Mouse (Mus musculus) frontal cortex, postnatal 10 days (tissue): ENCODE results near the gene Tdrkh.

Source experiments
- DNase-seq, 2 experiments: peaks; one replicate each; pipeline ENCODE4 v3.0.0; 2022; ENCODE audit warnings: low spot score in 2 of 2, mixed read lengths in 1 of 2

The Tdrkh gene

DNA sequence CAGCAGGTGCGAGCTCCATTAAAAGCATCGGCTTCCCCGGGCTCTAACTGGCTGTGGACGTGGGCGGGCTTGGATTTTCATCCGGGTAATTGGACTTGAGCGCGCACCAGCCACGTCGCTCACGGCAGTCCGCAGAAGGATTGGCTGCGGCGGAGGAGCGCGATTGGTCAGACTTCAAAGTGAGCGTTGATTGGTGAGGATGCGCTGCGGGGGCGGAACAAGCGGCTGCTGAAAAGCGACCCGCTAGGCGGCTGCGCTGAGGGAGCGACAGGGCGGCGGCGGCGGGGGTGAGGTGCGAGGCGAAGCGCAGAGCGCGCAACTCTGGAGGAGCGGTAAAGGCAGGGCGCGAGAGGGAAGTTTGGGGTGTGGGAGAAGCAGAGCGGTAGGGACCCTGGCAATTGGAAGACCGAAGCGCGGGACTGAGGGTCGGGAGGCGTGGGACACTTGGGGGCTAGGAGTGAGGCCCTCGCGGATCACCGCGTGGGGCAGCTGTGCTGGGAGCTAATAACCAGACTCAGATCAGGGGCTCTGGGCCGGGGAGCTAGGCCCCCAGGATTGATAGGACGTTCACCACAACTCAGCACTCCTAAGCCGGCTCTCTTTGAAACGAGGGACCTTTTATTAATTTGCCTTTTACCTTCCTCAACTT is at the start of gene Tdrkh:
Tdrkh (plus strand) TSS at position 243 of the 649 bp plus-strand sequence.
- peak; percentile 97 to 98 for DNase-seq

DNA sequence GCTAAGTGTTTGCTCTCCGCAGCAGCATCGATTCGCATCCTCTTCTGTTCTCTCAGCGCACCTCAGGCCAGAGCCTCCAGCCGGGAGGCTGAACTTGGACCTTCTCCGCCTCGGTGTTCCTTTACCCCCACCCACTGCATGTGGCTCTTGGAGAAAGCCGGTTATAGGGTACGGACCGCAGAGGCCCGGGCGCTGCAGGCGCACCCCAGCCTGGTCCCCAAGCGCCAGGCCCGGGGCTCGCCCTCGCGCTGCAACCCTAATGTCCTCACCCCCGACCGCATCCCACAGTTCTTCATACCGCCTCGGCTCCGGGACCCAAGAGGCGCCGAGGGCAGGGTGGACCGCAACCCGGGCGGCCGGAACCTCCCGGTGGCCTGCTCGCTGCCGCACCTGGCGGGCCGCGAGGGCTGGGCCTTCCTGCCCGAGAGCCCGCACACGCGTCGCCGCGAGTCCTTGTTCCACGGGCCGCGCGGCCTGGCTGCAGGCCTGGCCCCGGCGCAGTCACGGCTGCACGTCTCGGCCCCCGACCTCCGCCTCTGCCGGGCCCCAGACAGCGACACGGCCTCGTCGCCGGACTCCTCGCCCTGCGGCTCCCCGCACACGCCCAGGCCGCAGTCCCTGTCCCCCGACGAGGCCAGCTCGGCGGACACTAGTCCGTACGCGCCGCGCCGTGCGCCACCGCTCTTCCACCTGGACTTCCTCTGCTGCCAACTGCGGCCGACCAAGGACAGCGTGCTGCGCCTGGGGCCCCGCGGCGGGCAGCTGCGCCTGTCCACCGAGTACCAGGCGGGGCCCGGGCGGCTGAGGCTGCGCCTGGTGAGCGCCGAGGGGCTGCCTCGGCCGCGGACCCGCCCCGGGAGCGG is 49.6 kb upstream of the Tdrkh start:
- DNase-seq = peak in 1 of 2 experiments; percentile 36

DNA sequence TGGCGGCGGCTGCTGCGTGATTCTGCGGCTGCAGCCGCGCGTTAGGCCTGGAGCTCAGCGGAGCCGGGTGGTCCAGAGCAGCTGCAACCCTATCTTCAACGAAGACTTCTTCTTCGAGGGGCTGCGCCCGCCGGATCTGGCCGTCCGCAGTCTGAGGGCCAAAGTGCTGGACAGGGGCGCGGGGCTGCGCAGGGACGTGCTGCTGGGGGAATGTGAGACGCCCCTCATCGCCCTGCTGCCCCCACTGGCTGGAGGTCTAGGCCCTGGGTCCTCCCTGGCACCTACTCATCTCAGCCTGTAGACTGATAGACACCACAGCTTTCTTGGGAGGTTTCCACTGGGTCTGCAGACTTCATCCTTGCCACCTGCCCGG is 48.9 kb upstream of the Tdrkh start:
- peak in 1 of 2 experiments; percentile 15 for DNase-seq

DNA sequence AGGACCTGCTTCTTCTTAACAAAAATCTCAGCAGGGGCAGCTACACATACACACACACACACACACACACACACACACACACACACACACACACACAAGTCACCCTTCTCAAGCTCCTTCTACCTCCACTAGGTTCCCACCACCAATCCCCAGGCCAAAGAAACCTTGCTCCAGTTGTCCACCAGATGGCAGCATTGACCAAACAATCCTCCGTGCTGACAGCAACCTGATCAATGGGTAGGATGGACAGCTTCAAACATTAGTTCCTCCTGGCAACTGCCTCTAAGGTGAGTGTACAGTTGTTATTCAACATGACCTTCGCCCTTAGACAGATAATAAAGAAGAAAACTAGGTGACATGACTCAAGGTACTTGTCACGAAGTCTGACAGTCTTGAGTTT is 46.3 kb upstream of the Tdrkh start:
- peak; percentile 36 to 77 for DNase-seq

DNA sequence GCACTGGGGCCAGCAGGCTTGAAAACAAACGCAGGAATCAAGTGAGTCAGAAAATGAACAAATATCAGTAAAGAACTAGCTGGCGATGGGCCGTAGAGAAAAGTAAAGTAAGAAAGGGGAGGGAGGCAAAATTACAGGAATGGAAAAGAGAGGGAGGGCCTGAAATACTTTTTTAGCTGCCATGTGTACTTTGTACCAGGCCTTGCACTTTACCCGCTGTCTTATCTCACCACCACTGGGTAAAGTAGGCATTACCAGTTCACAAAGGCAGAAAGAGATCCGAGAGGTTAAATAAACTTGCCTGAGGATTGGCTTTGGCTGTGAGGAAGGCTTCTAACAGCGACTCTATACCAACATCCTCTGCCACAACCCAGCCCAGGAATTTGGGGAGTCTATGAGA is 45.6 kb upstream of the Tdrkh start:
- DNase-seq = no peak

DNA sequence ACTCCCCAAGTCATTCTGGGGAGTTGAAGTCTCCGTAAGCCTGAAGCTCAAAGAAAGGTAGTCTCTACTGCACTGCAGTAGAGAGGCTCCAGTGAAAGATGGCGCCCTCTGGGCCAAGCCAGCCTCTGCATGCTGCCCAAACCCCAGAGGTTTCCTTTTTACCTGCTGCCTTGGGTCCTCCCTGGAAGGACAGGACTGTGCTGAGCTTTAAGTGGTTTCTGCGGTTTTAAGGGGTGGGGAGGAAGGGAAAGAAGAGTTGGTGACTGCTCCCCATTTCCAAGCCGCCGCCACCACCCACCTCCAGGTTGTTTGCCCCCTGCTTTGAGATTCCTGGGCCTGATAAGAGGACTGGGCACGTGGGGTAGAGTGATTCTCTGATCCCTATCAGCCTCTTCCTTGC is 44.4 kb upstream of the Tdrkh start:
- no peak for DNase-seq

DNA sequence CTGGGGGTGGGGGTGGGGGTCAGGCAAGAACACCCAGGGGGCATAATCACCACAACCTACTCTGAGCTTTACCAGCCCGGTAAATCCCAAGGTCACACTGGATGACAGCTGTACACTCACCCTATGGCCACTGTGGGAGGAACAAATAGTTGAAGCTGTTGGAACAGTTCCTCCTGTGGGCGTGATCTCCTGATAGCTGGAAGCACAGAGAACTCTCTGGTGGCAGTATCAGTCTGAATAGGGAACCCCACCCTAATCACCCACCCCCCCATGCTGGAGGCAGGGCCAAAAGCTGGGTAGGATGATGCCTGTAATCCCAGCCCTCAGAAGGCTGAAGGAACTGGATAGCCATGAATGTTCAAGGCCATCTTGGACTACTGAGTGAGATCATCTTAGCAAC is 43.4 kb upstream of the Tdrkh start:
- DNase-seq = no peak

DNA sequence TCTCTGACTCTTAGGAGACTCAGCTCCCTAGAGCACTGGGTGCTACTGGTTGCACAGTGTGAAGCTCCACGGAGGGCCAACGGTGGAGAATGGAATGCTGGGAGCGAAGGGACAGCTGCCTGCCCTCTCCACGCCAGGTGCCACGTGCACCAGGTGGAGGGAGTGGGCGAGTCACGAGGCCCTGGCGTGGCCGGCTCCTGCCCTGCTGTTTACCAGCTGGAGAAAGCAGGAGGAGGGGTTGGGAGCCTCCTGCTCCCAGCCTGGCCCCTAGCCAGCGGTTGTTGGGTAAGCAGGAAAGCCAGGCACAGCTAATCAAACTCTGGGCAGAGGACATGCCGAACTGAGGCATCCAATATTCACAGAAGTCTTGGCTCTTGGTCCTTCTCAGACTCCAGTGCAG is 41.4 kb upstream of the Tdrkh start:
- DNase-seq = peak; percentile 30 to 52

DNA sequence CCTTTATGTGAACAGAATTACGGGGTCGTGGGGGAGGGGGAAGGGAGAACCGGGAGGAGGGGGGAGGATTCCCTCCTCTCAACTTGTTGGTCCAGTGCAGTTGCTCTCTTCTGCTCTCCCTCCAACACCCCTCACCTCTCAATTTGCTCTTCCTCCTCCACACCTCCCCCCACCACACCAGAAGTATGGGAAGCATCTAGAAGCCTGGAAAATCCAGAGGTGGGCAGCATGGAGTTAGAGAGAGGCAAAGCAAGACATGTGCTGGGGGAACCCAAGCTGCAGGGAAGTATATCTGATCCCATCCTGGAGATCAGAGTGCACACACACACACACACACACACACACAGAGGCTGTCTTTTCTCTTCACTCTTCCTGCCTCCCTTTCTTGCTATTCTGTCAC is 41.0 kb upstream of the Tdrkh start:
- no peak for DNase-seq

DNA sequence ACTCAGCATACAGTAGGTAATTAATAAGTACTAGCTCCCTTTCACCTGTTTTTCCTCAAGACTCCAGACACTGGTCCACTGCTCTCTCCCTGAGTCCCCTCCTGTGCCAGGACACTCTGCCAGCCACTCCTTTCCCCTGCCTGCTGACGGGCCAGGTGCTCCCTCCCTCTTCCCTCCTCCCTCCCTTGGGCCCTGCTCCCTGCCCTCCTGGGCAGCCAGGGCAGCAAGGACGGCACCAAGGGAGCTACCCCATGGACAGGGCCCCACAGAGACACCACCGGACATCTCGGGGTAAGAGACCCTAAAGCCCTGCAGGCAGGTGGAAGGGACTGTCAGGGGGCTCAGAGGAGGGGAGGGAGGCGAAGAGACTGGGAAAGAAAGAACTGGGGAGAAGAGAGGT is 40.4 kb upstream of the Tdrkh start, which contains the start of gene Rorc:
Rorc (plus strand) TSS at position 154 of the 400 bp plus-strand sequence.
- no peak for DNase-seq

DNA sequence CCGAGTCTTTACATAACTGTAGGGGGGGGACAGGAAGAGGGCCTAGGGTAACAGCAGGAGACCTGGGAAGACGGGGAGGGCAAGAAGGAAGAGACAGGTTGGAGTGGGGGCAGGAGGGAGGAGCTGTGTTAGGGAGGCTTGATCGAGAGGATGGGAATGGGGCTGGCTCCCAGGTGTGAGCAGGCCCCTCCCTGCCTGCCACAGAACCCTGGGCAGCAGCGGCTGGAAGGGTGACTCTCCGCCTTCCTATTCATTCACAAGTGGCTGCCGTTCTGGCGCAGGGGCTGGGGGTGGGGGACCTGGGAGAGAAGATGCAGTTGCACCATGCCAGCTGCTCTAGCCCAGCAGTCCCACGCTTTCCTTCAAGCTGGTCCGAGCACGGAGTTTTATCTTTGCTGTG is 40.0 kb upstream of the Tdrkh start:
- no peak for DNase-seq

DNA sequence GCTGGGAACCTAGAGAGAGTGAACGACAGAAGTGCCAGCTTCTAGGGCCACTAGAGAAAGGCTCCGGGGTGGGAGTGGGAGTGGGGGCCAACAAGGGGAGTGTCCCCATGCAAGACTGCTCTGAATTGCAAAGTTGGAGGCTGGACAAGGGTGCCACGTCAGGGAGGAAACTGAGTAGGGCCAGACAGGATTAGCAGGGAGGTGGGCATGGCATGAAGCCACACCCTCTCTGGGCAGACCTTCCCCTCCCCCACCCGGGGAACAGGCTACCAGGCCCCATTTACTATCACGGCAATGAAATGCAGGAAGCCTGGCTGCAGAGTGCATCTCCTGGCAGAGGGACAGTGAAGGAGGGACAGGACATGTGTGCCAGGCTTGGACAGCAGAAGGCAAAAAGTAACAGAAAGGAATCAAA is 39.5 kb upstream of the Tdrkh start:
- no peak for DNase-seq

DNA sequence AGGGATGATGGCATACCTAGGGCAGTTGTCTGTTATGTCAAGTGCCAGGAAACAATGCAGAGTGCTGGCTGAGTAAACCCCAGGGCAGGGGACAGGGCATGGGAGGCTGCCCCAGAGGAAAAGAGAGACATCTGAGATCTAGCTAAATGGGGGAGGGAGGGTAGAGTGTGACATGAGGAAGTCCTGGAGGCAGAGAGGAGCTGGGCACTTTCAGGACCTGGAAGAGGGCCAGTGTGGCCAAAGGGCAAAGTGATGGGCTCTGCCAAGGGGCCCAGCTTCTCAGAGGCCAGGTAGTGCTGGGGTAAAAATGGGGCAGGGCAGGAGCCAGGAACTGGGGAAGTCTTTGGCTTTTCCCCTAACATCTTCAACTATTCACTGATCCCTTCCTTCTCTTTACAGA is 38.4 kb upstream of the Tdrkh start:
- DNase-seq = no peak

DNA sequence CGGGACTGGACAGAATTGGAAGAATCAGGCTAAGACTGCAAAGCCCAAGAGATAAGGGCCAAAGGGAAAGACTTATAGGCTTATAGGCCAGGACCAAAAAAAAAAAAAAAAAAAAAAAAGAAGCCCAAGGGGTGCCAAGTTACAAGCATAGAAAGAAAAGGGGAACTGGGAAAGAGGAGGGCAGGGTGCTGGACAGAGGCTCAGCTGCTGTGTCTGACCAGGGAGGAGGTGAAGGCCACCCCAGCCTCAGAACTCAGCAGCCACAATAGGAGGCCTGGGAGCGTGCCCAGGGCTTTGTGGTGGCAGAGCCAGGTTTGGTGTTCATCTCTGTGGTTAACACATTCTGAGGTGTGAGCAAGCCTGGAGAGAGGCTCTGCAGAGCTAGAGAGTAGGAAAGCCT is 37.9 kb upstream of the Tdrkh start:
- DNase-seq = no peak

DNA sequence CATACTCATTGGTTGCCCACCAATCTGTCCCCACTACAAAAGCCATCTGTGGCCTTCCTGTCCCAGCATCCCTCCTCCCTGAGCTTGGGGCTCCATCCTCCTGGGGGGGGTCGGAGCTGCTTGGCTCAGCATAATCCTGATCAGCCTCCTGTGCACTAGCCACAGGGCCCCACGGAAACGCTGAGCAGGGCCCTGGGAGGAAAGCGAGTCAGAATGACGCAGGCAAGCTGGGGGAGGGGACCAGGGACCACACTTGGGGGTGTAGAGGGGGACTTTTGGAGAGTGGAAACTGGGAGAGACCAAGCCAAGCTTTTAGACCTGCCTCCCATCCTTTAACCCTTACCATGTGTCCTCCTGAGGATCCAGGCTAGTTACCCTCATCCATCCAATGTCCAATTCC is 37.2 kb upstream of the Tdrkh start:
- no peak for DNase-seq

DNA sequence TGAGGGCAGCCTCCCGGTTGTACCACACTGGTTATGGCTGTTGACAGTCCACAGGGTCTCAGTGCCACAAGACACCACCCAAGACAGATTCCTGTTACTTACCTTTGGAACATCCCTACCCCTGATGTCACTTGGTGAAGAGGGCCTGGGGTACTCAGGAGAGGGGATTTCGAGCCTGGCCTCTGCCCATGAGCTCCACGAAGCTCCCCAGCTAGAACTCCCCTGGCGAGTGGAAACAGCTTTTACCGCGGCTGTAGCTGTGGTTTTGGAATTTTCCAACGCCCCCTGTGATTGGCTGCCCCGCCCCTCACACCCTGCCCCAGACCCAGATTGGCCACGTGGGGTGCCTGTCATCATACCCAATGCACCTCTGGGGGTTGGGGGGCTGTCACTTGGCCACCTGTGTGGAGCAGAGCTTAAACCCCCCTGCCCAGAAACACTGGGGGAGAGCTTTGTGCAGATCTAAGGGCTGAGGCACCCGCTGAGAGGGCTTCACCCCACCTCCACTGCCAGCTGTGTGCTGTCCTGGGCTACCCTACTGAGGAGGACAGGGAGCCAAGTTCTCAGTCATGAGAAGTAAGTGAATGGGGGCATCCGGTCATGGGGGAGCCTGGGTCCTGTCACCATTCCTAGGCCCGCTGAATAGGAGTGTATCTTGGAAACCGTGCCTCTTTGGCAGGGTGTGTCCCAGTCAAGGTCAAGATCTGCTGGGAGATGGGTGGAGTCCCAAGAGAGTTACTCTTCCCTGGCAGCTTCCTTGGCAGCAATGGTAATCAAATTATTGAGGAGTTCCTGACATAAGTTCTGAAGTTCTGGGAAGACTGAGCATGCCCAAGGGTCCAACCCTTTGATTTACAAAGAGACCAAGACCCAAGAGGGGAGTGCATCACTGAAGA is 35.8 kb upstream of the Tdrkh start:
- no peak for DNase-seq

DNA sequence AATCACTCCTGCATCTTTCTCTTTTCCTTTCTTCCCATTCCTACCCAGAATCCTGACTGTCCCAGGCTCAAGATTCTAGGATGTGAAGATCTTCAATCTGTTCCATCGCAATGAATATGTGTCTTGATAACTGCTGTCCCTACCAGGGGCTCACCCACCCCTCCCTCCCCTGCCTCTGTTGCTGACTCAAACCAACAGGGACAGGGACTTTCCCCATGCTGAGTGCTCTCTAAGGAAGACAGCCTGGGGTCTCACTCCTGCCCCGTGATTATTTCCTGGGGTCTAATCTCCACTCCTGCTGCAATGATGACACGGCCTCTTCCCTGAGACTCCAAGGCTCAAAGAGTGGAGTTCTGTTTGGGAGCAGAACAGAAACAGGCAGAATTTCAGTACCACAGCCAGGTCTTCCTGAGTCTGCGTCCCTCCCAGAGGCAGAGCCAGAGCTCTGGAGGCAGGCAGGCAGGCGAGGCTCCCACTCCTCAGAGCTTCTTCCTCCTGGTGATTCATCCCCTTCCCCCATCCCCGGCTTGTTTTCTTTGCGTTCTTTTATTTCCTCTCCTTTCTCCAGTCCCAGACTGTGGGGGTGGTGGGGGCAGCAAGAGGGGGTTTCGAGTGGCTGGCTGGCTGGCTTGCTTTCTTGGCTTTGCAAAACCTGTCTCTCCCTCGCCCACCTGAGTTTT is 33.1 kb upstream of the Tdrkh start:
- no peak for DNase-seq

DNA sequence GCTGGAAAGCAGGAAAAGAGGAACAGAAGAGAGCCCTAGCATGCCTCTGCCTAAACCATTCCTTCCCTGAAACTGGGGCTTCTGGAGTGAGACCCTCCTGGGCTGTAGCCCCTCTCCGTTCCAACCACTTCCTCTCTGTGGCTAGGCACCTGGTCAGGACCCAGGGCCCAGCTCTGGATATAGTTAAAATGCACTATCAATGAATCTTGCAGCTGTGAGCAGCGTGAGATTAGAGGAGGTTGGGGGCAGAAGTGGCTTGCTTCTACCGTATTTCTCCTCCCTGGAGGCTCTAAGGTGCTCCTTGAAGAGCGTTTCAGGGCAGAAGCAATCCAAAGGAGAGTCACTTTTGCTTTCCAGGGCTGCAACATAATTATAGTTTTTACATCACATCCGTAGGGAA is 30.8 kb upstream of the Tdrkh start:
- DNase-seq = no peak

DNA sequence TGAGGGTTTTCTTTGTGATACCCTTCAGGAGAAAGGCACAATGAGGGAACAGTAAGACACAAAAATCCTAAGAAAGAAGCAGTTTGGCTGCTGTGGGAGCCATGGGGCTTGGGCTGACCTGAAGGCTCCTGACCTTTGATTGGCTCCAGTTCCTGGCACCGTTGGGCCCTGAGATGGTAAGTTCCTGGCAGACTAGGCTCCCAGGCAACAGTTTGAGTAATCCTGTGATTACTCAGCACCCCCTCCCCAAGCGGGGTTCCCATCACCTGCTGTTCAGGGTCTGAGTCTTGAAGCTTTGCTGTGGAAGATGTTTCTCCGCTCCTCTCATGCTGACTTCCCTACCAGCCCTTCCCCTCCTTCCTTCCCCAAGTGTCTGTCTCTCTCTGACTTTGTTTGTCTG is 29.6 kb upstream of the Tdrkh start:
- no peak for DNase-seq

DNA sequence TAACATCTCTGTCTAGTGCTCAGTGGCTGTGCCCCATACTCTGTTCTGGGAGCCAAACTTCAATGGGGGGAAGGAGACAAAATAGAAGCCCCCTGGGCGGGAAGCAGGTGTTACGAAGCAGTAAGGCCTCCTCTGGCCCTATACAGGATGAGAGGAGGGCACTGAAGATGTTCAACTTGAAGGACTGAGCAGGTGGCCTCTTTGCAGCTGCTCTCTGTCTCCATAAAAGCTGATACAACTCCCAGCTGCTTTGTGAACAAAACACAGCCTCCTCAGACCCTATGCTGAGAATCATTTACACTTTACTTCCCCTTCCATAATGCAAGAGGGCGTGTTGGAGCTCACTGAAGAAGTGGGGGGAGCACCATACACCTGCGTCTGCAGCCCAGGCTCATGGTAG is 26.4 kb upstream of the Tdrkh start:
- DNase-seq = no peak

DNA sequence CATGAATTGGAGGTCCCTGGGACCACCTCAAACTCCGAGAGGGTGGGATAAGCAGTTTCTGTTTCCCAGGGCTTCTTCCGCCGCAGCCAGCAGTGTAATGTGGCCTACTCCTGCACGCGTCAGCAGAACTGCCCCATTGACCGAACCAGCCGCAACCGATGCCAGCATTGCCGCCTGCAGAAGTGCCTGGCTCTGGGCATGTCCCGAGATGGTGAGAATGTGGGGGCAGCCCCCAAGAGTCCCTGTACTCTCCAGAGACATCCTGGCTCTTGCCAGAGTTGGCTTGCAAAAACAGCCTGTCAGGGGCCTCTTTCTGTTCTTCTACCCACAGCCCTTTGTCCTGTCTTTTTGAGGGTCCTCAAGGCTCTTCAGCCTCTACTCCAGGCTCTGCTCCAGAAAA is 25.7 kb upstream of the Tdrkh start:
- DNase-seq = no peak

DNA sequence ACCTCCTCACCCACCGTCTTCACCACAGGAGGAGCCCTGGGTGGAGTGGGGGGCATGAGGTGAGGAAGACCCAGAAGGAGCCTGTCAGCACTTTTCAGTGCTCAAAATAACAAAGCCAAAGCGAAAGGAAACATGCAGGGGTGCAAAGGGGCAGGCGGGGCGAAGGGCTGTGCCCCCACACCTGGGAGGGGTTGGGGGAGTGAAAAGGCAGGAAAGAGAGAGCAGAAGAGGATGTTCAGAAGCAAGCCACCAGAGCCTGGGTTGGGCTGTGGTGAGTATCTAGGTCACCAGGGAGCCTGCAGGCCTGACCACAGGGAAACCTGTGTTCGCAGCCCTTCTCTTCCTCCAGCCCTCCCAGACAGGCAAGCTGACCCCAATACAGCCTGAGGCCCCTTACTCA is 25.0 kb upstream of the Tdrkh start:
- no peak for DNase-seq
